Mouse (Mus musculus): ENCODE measurements around the gene Cxcl17.

DNA sequence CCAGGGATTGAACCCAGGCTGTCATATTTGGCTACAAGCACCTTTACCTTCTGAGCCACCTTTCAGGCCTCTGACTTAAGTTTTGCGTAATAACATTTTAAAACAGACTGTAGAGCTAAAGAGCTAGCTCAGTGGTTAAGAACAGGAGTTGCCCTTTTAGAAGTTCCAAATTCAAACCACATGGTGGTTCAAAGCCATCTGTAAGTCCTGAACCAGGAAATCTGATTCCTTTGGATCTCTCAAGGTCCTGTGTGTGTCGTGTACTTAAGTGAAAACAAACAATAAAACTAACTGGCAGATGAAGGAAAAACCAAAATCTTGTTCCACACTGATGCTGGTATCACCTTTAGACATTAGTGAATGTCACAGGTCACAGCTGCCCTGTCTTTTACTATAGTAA, 11.1 kb downstream of the Cxcl17 start:
- TF ChIP-seq POLR2A (IDR thresholded peaks at IDR 0.05; ENCODE audit: borderline replicate concordance, extremely low read depth, low read depth, low read length) = no peak
- TF ChIP-seq CTCF (IDR thresholded peaks at IDR 0.05; ENCODE audit: insufficient read depth, low read length) = no peak
